Mouse (Mus musculus) lung, embryonic 14.5 days (tissue): Measurements from ENCODE around the gene Cdca5. TPM values are rescaled to one million over a fixed set of nuclear protein-coding genes. Genes with fewer than 3 reads are reported as not detected.

Source experiments
- ATAC-seq: fragments of 200-750 bp; cut with Nextera tagmentation; 2 replicates; pipeline ENCODE4 v1.8.0; 2017; ENCODE audit warnings: mild to moderate bottlenecking, moderate TSS enrichment, moderate library complexity; ENCODE audit not compliant: insufficient read depth
- DNase-seq: peaks from one replicate; pipeline ENCODE4 v3.0.0-alpha.2; 2015
- H3K27ac ChIP-seq: fragments of 300-500 bp; sonication (generic); 2 replicates; pipeline ENCODE4 v1.5.1; 2014; ENCODE audit warnings: low read depth, mild to moderate bottlenecking, moderate library complexity
- H3K27me3 ChIP-seq: fragments of 300-500 bp; sonication (generic); 2 replicates; pipeline ENCODE4 v1.6.1; 2014; ENCODE audit warnings: low read length, control low read depth; ENCODE audit not compliant: insufficient read depth
- H3K36me3 ChIP-seq: fragments of 300-500 bp; sonication (generic); 2 replicates; pipeline ENCODE4 v1.6.1; 2014; ENCODE audit warnings: control low read depth; ENCODE audit not compliant: insufficient read depth
- H3K4me1 ChIP-seq: fragments of 300-500 bp; sonication (generic); 2 replicates; pipeline ENCODE4 v1.6.1; 2014; ENCODE audit warnings: antibody characterized with exemption, control low read depth; ENCODE audit not compliant: insufficient read depth
- H3K4me2 ChIP-seq: fragments of 300-500 bp; sonication (generic); 2 replicates; pipeline ENCODE4 v1.6.1; 2014; ENCODE audit warnings: mild to moderate bottlenecking
- H3K4me3 ChIP-seq: fragments of 300-500 bp; sonication (generic); 2 replicates; pipeline ENCODE4 v1.5.1; 2014; ENCODE audit warnings: low read depth, low read length
- H3K9ac ChIP-seq: fragments of 300-500 bp; sonication (generic); 2 replicates; pipeline ENCODE4 v1.6.1; 2014
- H3K9me3 ChIP-seq: fragments of 300-500 bp; sonication (generic); 2 replicates; pipeline ENCODE4 v1.6.1; 2016; ENCODE audit warnings: low read depth, low read length, control low read depth
- CTCF ChIP-seq: IDR thresholded peaks from 2 replicates; pipeline ENCODE4 v1.5.1; 2016; ENCODE audit warnings: antibody characterized with exemption, low read depth
- WGBS: fragments of 180-500 bp; shearing (Covaris S2); extraction: QIAGEN DNeasy Blood & Tissue Kit; methylation state at CpG from one replicate; pipeline ENCODE4 v1.1.7; 2014; 5-methylcytosine and 5-hydroxymethylcytosine counted together
- polyA plus RNA-seq: library from polyadenylated mRNA; unstranded; fragments of >200 nt; fragmentation: Nextera tagmentation; extraction: Ambion mirVana; gene quantifications from 2 replicates; pipeline ENCODE4 v1.2.1, GENCODE M21; 2014

Cdca5 gene
- polyA plus RNA-seq, 1 experiment from 2014 or later: 52.7 TPM

DNA sequence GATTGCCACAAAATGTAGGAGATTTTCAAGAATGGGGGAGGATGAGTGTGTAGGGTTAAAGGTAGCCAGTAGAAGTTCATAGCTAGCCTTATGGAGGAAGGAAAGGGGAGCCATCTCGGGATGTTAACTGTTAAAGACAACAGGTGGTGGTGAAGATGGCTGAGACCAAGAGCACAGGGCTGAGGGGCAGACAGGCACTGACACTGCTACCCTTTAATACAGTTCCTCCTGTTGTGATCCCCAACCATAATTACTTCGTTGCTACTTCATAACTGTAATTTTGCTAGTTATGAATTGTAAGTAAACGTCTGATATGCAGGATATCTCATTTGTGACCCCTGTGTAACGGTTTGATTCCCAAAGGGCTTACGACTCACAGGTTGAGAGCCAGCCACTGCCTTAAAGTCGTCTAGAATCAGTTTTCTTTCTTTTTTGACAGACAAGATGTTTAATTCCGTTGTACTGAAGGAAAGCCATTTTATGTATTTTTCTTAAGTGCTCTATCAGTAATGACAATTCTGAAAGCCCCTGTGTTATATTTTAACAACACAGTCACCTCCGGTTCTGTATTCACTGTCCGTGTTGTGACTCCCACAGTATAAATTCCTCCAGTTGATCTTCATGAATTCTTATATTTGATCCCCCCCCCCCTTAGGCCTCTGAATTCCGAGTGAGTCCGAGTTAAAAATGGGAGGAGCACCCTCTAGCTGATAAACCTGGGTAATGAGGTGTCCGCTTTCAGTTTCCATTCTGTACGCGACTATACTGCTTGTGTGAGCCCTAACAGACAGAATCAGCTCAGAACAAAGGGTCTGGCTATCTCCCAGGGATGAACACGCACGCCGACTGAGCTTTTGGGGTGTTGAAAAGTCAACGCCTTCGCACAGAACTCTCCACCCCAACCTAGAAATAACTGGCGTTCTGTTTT lies 39.2 kb upstream of the Cdca5 start:
- H3K4me3 ChIP-seq: peak overlapping the region; percentile 94
- H3K4me2 ChIP-seq: peak overlapping the region; percentile 78
- H3K9ac ChIP-seq: peak overlapping the region; percentile 92
- peak overlapping the region; percentile 99 for H3K27ac ChIP-seq
- TF ChIP-seq CTCF: no peak
- peaks cover 6% of the 10 kb centered on the region; the same call in 1 of the 2 replicates for H3K4me1 ChIP-seq
- H3K9me3 ChIP-seq: no peaks in the 10 kb centered on the region
- peaks cover 28% of the 10 kb centered on the region for H3K36me3 ChIP-seq
- WGBS: 14% methylated on average over 20 of the region's 20 CpGs
- H3K27me3 ChIP-seq: no peaks in the 10 kb centered on the region
- DNase-seq (peak; percentile 70), ATAC-seq (peak; percentile 29; the same call in 1 of the 2 replicates)

DNA sequence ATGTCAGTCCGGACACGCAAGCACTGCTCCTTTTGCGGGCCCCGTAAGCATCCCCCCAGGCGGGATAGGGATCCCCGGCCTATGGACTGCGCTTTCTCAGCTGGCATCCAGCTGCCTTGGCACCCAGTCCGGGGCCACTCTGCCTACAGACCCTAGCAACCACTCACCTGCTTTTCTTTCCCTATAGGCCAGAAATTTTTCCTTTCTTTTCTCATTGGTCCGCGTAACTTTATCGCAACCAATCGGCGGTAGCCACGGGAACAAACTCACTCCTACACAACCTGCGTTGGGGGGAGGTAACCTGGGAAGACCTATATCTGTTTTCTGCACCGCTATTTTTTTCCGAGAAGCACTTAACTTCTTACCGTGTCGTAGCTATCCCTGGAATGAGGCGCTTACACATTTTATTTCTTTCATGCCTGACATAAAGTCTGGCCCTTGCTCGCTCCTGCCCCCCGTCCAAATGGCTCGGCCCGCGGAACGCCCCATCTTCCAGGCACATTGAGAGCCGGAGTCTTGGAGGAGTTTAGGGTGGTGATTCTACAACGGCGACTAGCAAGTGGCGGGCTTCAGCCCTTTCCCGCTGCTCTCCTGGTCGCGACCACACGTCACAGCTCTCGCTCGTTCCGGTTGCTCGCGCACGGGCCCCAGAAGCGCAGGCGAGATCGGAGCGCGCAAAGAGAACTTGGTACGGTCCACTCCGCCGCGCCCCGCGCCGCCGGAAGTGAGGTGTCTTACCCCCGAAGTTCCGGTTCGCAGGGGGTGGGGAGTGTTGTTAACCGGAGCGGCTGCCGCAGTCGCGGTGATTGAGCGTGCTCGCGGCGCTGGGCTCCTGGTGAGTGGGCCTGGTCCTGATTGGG lies 38.3 kb upstream of the Cdca5 start, which contains the start of gene Syvn1:
Gene Syvn1 (plus strand): TSS at position 283 of the 860 bp plus-strand sequence.
- H3K4me2 ChIP-seq: peak within 1 kb of the TSS; percentile 78
- H3K4me3 ChIP-seq: peak within 1 kb of the TSS; percentile 94
- H3K9ac ChIP-seq: peak within 1 kb of the TSS; percentile 92
- peak; percentile 91 for ATAC-seq
- peaks cover 6% of the 10 kb centered on the region; the same call in 1 of the 2 replicates for H3K4me1 ChIP-seq
- peak within 1 kb of the TSS; percentile 99 for H3K27ac ChIP-seq
- WGBS: under 1% methylated on average over 65 of the region's 65 CpGs
- H3K9me3 ChIP-seq: no peaks in the 10 kb centered on the region
- peak; percentile 97 for DNase-seq
- H3K27me3 ChIP-seq: no peaks in the 10 kb centered on the region
- TF ChIP-seq CTCF: no peak
- H3K36me3 ChIP-seq: peaks cover 37% of the 10 kb centered on the region

DNA sequence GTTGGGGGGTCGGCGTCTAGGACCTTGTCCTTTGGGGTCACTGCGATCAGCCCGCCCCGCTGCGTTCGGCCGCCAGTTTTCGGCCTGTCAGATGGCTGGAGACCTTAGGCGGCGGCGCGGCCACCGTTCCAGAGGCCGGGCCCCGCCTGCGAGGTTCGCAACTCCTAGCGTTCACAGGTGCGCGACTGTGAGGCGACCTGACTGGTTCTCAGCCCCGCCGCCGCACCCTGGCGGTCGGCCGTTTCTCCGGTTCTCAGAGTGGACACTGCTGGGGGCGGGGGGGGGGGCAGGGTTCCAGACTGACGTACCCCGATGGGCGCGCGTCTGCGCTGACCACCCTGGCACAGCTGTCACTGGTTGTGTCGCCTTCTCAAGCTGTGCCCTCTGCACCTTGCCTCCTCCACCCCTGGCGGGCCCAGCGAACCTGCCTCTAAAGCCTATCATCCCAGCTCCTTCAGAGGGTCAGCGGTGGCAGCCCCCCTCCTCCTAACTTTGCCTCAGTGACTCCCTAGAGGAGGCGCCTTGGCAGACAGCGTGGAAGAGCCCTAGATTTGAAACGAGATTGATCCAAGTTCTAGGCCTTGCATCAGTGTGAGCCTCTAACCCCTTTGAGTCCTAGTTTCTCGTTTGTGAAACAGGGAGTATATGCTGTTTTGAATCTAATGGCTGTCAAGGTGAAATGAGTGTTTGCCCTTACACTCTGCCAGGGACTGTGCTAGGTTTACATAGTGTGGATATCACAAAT lies 37.5 kb upstream of the Cdca5 start:
- peak; percentile 11 for ATAC-seq
- 1% methylated on average over 44 of the region's 44 CpGs for WGBS

DNA sequence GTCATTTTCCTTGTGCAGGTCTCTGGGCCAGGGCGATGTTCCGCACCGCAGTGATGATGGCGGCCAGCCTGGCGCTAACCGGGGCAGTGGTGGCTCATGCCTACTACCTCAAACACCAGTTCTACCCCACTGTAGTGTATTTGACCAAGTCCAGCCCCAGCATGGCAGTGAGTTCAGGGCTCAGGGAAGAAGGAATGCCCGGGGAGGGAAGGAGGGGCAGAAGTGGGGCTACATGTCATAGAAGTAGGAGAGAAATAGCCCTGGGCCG lies 37.0 kb upstream of the Cdca5 start:
- peak overlapping the region; percentile 94 for H3K4me3 ChIP-seq
- no peaks in the 10 kb centered on the region for H3K9me3 ChIP-seq
- H3K4me1 ChIP-seq: peaks cover 6% of the 10 kb centered on the region; the same call in 1 of the 2 replicates
- 0 out of 2 replicates have a peak overlapping the region, but pooled peaks have one; percentile 99 for H3K27ac ChIP-seq
- H3K36me3 ChIP-seq: peaks cover 50% of the 10 kb centered on the region
- DNase-seq: no peak
- WGBS: 75% methylated on average over 8 of the region's 8 CpGs
- H3K4me2 ChIP-seq: peak overlapping the region; percentile 78
- no peak for TF ChIP-seq CTCF
- ATAC-seq: no peak
- peak overlapping the region; percentile 92 for H3K9ac ChIP-seq
- H3K27me3 ChIP-seq: no peaks in the 10 kb centered on the region

More for the DNA sequence above, 37.5 kb upstream of the Cdca5 start:
- peak overlapping the region; percentile 78 for H3K4me2 ChIP-seq
- H3K27me3 ChIP-seq: no peaks in the 10 kb centered on the region
- no peaks in the 10 kb centered on the region for H3K9me3 ChIP-seq
- peaks cover 6% of the 10 kb centered on the region; the same call in 1 of the 2 replicates for H3K4me1 ChIP-seq
- peaks cover 45% of the 10 kb centered on the region for H3K36me3 ChIP-seq
- H3K4me3 ChIP-seq: peak overlapping the region; percentile 94
- H3K9ac ChIP-seq: peak overlapping the region; percentile 92
- DNase-seq: no peak
- H3K27ac ChIP-seq: peak overlapping the region; percentile 99
- TF ChIP-seq CTCF: peak; percentile 7; the same call in 1 of the 2 replicates

DNA sequence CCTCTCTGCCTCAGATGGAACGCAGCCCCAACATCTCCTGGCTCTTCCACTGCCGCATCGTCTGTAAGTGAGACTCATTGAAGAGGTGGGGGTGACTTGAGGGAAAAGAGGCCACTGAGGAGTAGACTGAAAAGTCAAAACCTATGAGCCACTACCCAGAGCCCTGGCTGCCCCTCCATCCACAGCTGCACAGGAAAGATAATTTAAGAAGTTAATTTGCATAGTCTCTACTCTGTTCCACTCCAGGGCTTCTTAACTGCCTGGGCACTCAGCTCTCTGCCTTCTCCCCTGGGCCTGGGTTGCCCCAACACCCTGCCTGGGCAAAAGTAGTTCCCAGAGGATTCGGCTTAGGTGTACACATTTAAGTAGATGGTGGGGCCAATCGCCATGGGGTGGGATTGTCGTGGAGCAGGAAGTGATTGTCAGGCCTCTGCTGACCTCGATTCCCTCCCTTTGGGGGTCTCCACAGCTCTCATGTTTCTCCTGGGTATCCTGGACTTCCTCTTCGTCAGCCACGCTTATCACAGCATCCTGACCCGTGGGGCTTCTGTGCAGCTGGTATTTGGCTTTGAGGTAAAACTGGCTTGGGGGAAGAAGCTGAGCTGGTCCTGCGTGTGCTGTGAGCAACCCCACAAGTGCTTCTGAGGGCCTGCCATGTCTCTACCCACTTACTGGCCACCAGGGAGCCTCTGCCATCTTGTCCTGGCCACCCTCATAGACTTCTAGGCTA lies 35.9 kb upstream of the Cdca5 start:
- TF ChIP-seq CTCF: no peak
- no peak for ATAC-seq
- H3K27ac ChIP-seq: no peak overlapping the region
- DNase-seq: no peak
- H3K9ac ChIP-seq: no peak overlapping the region
- no peaks in the 10 kb centered on the region for H3K27me3 ChIP-seq
- peaks cover 6% of the 10 kb centered on the region; the same call in 1 of the 2 replicates for H3K4me1 ChIP-seq
- WGBS: 87% methylated on average over 11 of the region's 11 CpGs
- H3K4me3 ChIP-seq: no peak overlapping the region
- no peak overlapping the region; the same call in 1 of the 2 replicates for H3K4me2 ChIP-seq
- H3K9me3 ChIP-seq: no peaks in the 10 kb centered on the region
- H3K36me3 ChIP-seq: peaks cover 60% of the 10 kb centered on the region

DNA sequence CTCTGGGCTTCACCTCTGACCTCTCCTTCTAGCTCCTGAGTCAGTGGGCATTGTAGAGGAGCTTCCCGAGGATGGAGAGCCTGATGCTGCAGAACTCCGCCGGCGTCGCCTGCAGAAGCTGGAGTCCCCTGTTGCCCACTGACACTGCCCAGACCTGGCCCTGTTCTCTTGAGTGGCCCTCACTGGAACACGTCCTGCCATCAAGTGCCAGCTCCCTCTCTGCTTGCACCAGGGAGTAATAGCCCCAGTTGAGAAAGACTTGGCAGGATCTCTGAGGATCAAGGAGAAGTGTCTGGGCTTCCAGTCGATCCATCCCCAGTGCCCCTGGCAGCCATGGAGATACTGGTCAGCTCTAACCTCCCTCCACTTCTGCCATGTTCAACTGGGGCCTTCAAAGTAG lies 32.3 kb upstream of the Cdca5 start:
- peaks cover 81% of the 10 kb centered on the region for H3K36me3 ChIP-seq
- WGBS: 73% methylated on average over 7 of the region's 7 CpGs
- DNase-seq (no peak), ATAC-seq (no peak)
- no peak overlapping the region for H3K4me3 ChIP-seq
- no peak overlapping the region for H3K9ac ChIP-seq
- no peak for TF ChIP-seq CTCF
- no peak overlapping the region for H3K4me2 ChIP-seq
- no peak overlapping the region for H3K27ac ChIP-seq
- H3K9me3 ChIP-seq: no peaks in the 10 kb centered on the region
- no peaks in the 10 kb centered on the region for H3K27me3 ChIP-seq
- H3K4me1 ChIP-seq: peaks cover 5% of the 10 kb centered on the region; the same call in 1 of the 2 replicates
